In genomic region chr7:72345901-72346300, GRCm38 (mm10) we compare ENCODE assay signal across 32 mouse cellular contexts.
"Had no signal": no experiment of that assay in that cellular context is flagged by ENCODE, and none has a peak within 500 bp of the region (broad histone marks: within the 10 kb centered on the region; RNA-seq: fewer than 3 reads in every experiment).

No protein-coding gene starts in this region.

- H3K4me1 ChIP-seq: limb, embryonic 10.5 days; limb, embryonic 12.5 days; limb, embryonic 13.5 days; limb, embryonic 15.5 days; liver, embryonic 12.5 days; liver, embryonic 13.5 days; liver, embryonic 15.5 days; lung, embryonic 15.5 days; megakaryocyte, embryonic 14.5 days; midbrain, embryonic 10.5 days; midbrain, embryonic 12.5 days; midbrain, embryonic 13.5 days; midbrain, embryonic 15.5 days; neural tube, embryonic 12.5 days had no signal

- H3K27ac ChIP-seq: left cerebral cortex, adult 2 months; limb, embryonic 10.5 days; limb, embryonic 12.5 days; limb, embryonic 13.5 days; limb, embryonic 15.5 days; liver, embryonic 12.5 days; liver, embryonic 13.5 days; liver, embryonic 14.5 days; liver, embryonic 15.5 days; lung, embryonic 15.5 days; macrophage; midbrain, embryonic 10.5 days; midbrain, embryonic 12.5 days; midbrain, embryonic 13.5 days; midbrain, embryonic 15.5 days; neural tube, embryonic 12.5 days had no signal

- DNase-seq: left cerebral cortex, postnatal 4 days; liver; liver, embryonic 13.5 days; liver, postnatal 0 days; lung, adult 18-20 months; lung, adult 2 months; lung, embryonic 14.5 days; lung, postnatal 10 days; lung, postnatal 14 days; lung, postnatal 36 days; lung, postnatal 4 days; midbrain, embryonic 14.5 days had no signal

- H3K4me3 ChIP-seq: left cerebral cortex, adult 2 months; limb, embryonic 10.5 days; limb, embryonic 12.5 days; limb, embryonic 13.5 days; limb, embryonic 15.5 days; liver, embryonic 12.5 days; liver, embryonic 13.5 days; liver, embryonic 15.5 days; lung, embryonic 15.5 days; megakaryocyte, embryonic 14.5 days; midbrain, embryonic 10.5 days; midbrain, embryonic 12.5 days; midbrain, embryonic 13.5 days; midbrain, embryonic 15.5 days; myocyte; neural tube, embryonic 12.5 days had no signal

- ATAC-seq: liver, embryonic 12.5 days; liver, postnatal 0 days; lung, postnatal 0 days; midbrain, embryonic 13.5 days; midbrain, embryonic 15.5 days; midbrain, embryonic 16.5 days had no signal

- H3K36me3 ChIP-seq: limb, embryonic 10.5 days; limb, embryonic 12.5 days; limb, embryonic 13.5 days; limb, embryonic 15.5 days; liver, embryonic 12.5 days; liver, embryonic 13.5 days; liver, embryonic 15.5 days; lung, embryonic 15.5 days; midbrain, embryonic 10.5 days; midbrain, embryonic 12.5 days; midbrain, embryonic 13.5 days; midbrain, embryonic 15.5 days; neural tube, embryonic 12.5 days had no signal

- H3K27me3 ChIP-seq: limb, embryonic 12.5 days; limb, embryonic 13.5 days; limb, embryonic 15.5 days; liver, embryonic 12.5 days; liver, embryonic 13.5 days; liver, embryonic 15.5 days; lung, embryonic 15.5 days; megakaryocyte, embryonic 14.5 days; midbrain, embryonic 12.5 days; midbrain, embryonic 13.5 days; midbrain, embryonic 15.5 days; neural tube, embryonic 12.5 days had no signal

- H3K4me2 ChIP-seq: limb, embryonic 12.5 days; limb, embryonic 13.5 days; limb, embryonic 15.5 days; liver, embryonic 12.5 days; liver, embryonic 13.5 days; liver, embryonic 15.5 days; lung, embryonic 14.5 days; lung, embryonic 15.5 days; midbrain, embryonic 11.5 days; midbrain, embryonic 12.5 days; midbrain, embryonic 13.5 days; midbrain, embryonic 15.5 days; neural tube, embryonic 12.5 days had no signal

- H3K9ac ChIP-seq: limb, embryonic 12.5 days; limb, embryonic 13.5 days; limb, embryonic 15.5 days; liver, embryonic 12.5 days; liver, embryonic 13.5 days; liver, embryonic 14.5 days; liver, embryonic 15.5 days; liver, postnatal 0 days; lung, embryonic 14.5 days; lung, embryonic 15.5 days; midbrain, embryonic 12.5 days; midbrain, embryonic 13.5 days; midbrain, embryonic 15.5 days; neural tube, embryonic 12.5 days had no signal

- H3K9me3 ChIP-seq: limb, embryonic 10.5 days; limb, embryonic 12.5 days; limb, embryonic 13.5 days; limb, embryonic 15.5 days; liver, embryonic 12.5 days; liver, embryonic 13.5 days; liver, embryonic 15.5 days; lung, embryonic 15.5 days; megakaryocyte, embryonic 14.5 days; midbrain, embryonic 10.5 days; midbrain, embryonic 12.5 days; midbrain, embryonic 13.5 days; midbrain, embryonic 15.5 days; neural tube, embryonic 12.5 days had no signal
